Mouse (Mus musculus) neural tube, embryonic 12.5 days (tissue): ENCODE measurements around the gene Map3k6. TPM values are rescaled to one million over a fixed set of nuclear protein-coding genes. Genes with fewer than 3 reads are reported as not detected.

Experiments
- ATAC-seq: fragments of 200-750 bp; cut with Nextera tagmentation; 2 replicates; pipeline ENCODE4 v1.8.0; 2017; ENCODE audit warnings: low read depth, mild to moderate bottlenecking, moderate TSS enrichment, moderate library complexity; ENCODE audit not compliant: low FRiP score
- H3K27ac ChIP-seq: fragments of 300-500 bp; sonication (generic); 2 replicates; pipeline ENCODE4 v1.5.1; 2016
- H3K27me3 ChIP-seq: fragments of 300-500 bp; sonication (generic); replicated peaks from 2 replicates; pipeline ENCODE4 v1.6.1; 2016; ENCODE audit warnings: mild to moderate bottlenecking
- H3K36me3 ChIP-seq: fragments of 300-500 bp; sonication (generic); 2 replicates; pipeline ENCODE4 v1.6.1; 2016; ENCODE audit warnings: mild to moderate bottlenecking
- H3K4me1 ChIP-seq: fragments of 300-500 bp; sonication (generic); 2 replicates; pipeline ENCODE4 v1.6.1; 2016
- H3K4me2 ChIP-seq: fragments of 300-500 bp; sonication (generic); replicated peaks from 2 replicates; pipeline ENCODE4 v1.6.1; 2016; ENCODE audit warnings: mild to moderate bottlenecking
- H3K4me3 ChIP-seq: fragments of 300-500 bp; sonication (generic); 2 replicates; pipeline ENCODE4 v1.5.1; 2016
- H3K9ac ChIP-seq: fragments of 300-500 bp; sonication (generic); 2 replicates; pipeline ENCODE4 v1.6.1; 2016; ENCODE audit warnings: mild to moderate bottlenecking
- H3K9me3 ChIP-seq: fragments of 300-500 bp; sonication (generic); 2 replicates; pipeline ENCODE4 v1.6.1; 2016; ENCODE audit warnings: mild to moderate bottlenecking
- WGBS: fragments of 180-500 bp; shearing (Covaris S2); methylation state at CpG from one replicate; pipeline ENCODE4 v1.1.7; 2016; 5-methylcytosine and 5-hydroxymethylcytosine counted together
- polyA plus RNA-seq: library from polyadenylated mRNA; unstranded; fragments of >200 nt; fragmentation: Nextera tagmentation; extraction: Ambion mirVana; gene quantifications from 2 replicates; pipeline ENCODE4 v1.2.1, GENCODE M21; 2016

Gene Map3k6
- polyA plus RNA-seq, 1 experiment from 2014 or later = 3.2 TPM

DNA sequence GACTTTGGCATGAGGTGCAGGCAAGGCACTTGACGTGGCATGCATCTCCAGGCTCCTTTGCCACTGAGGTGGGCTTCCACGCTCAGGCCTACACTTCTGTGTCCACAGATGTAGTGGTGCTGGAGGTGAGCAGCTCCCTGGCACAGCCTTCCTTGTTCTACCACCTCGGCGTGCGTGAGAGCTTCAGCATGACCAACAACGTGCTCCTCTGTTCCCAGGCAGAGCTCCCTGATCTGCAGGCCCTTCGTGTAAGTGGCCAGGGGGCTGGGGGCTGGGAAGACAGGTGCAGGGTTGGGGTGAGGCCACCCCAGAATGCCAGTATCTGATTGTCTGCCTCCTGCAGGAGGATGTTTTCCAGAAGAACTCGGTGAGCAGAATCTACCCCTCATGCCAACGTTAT lies 2.1 kb downstream of the Map3k6 start:
- Histone ChIP-seq H3K9ac (no peak overlapping the region), H3K4me2 (no peak overlapping the region), H3K36me3 (no peaks in the 10 kb centered on the region), H3K27me3 (peaks cover 57% of the 10 kb centered on the region), H3K4me1 (peaks cover 15% of the 10 kb centered on the region), H3K4me3 (no peak overlapping the region), H3K27ac (no peak overlapping the region), H3K9me3 (no peaks in the 10 kb centered on the region)
- ATAC-seq = no peak
- WGBS = 50% methylated on average over 9 of the region's 9 CpGs

- Histone ChIP-seq H3K4me2 (no peak overlapping the region), H3K27ac (no peak overlapping the region), H3K9ac (no peak overlapping the region), H3K4me1 (peaks cover 15% of the 10 kb centered on the region), H3K9me3 (no peaks in the 10 kb centered on the region), H3K27me3 (peaks cover 64% of the 10 kb centered on the region), H3K36me3 (no peaks in the 10 kb centered on the region), H3K4me3 (no peak overlapping the region)
- no peak for ATAC-seq
- 35% methylated on average over 13 of the region's 13 CpGs for WGBS
These were observed 2.9 kb downstream of the Map3k6 start for GRCm38 (mm10) chr4:133243538-133243937.

GRCm38 (mm10) chr4:133244289-133244688 lies 3.7 kb downstream of the Map3k6 start:
- Histone ChIP-seq H3K9ac (no peak overlapping the region), H3K36me3 (no peaks in the 10 kb centered on the region), H3K4me2 (no peak overlapping the region), H3K4me1 (peaks cover 15% of the 10 kb centered on the region), H3K27ac (no peak overlapping the region), H3K27me3 (peaks cover 64% of the 10 kb centered on the region), H3K9me3 (no peaks in the 10 kb centered on the region), H3K4me3 (no peak overlapping the region)
- ATAC-seq = no peak
- 88% methylated on average over 1 of the region's 1 CpGs for WGBS

DNA sequence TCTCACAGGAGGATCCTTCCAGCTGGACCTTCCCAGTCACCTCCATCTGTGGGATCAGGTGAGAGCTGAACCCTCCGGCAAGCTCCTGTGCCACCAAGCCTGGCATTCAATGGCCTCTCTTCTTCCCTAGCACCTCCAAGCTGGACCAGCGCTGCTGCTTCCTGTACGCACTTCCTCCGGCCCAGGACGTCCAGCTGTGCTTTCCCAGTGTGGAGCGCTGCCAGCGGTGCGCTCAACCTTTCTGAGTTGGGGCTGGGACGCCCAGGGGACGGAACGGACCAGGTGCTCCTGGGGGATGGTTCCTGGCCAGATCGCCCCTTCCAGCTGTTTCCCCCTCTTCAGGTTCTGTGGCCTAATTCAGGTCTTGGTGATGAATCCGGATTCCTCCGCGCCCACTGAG lies 6.5 kb downstream of the Map3k6 start:
- Histone ChIP-seq H3K36me3 (no peaks in the 10 kb centered on the region), H3K27me3 (peaks cover 76% of the 10 kb centered on the region), H3K4me1 (peaks cover 13% of the 10 kb centered on the region), H3K9me3 (no peaks in the 10 kb centered on the region), H3K4me3 (no peak overlapping the region), H3K4me2 (no peak overlapping the region), H3K27ac (no peak overlapping the region), H3K9ac (no peak overlapping the region)
- ATAC-seq = no peak
- WGBS = 27% methylated on average over 15 of the region's 15 CpGs

DNA sequence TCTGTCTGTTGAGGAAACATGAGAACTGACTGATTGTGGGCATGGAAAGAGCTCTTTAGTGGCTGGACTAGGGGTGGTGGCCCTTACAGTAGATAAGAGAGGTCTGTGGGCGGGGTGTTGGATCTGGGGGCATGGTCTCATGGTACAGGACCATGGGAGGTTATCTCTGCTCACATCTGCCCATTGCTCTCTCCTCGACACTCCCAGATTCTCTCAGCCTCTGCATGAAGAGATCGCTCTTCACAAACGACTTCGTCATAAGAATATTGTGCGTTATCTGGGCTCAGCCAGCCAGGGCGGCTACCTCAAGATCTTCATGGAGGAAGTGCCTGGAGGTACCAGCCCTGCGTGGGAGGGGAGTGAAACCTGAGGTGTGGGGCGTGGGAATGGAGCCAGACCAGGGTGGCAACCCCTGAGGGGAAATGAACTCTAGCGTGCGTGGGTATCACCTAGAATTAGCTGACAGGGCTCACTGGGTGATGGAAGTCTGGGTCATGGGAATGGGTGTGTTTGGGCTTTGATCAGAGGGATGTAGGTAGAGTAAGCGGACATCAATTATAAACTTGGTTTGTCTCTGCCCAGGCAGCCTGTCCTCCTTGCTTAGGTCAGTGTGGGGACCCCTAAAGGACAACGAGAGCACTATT lies 7.3 kb downstream of the Map3k6 start:
- 81% methylated on average over 13 of the region's 13 CpGs for WGBS
- Histone ChIP-seq H3K4me1 (peaks cover 13% of the 10 kb centered on the region), H3K4me2 (no peak overlapping the region), H3K4me3 (no peak overlapping the region), H3K27ac (no peak overlapping the region), H3K9ac (no peak overlapping the region), H3K9me3 (no peaks in the 10 kb centered on the region), H3K36me3 (no peaks in the 10 kb centered on the region), H3K27me3 (peaks cover 76% of the 10 kb centered on the region)
- no peak for ATAC-seq

GRCm38 (mm10) chr4:133250609-133251008 lies 10.0 kb downstream of the Map3k6 start:
- peaks cover 13% of the 10 kb centered on the region for H3K4me1 ChIP-seq
- peak overlapping the region; percentile 64 for H3K4me2 ChIP-seq
- no peak overlapping the region for H3K27ac ChIP-seq
- H3K9ac ChIP-seq = peak overlapping the region; percentile 40; the same call in 1 of the 2 replicates
- H3K4me3 ChIP-seq = peak overlapping the region; percentile 29
- no peak for ATAC-seq
- 2% methylated on average over 22 of the region's 22 CpGs for WGBS
- H3K27me3 ChIP-seq = peaks cover 71% of the 10 kb centered on the region
- H3K9me3 ChIP-seq = no peaks in the 10 kb centered on the region
- no peaks in the 10 kb centered on the region for H3K36me3 ChIP-seq

- peaks cover 75% of the 10 kb centered on the region for H3K27me3 ChIP-seq
- ATAC-seq = no peak
These were observed 10.6 kb downstream of the Map3k6 start for GRCm38 (mm10) chr4:133251214-133251613.

DNA sequence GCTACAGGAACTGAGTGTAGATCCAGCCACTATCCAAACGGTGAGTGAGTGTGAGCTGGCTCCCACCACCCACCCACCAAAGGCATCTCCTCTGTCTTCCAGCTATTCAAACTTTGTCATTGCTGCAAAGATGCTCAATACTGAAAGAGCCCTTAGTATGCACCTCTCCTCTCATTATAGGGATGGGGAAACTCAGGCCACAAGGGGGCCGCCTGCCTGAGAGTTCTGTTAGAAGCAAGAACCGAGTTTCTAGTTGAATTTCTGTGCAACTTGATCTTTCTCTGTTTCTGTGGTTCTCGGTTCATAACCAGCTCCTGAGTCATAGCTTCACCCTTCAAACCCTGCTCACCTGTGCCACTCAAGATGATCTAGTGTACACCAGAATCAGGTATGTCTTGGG lies 11.5 kb downstream of the Map3k6 start:
- Histone ChIP-seq H3K4me2 (no peak overlapping the region), H3K36me3 (no peaks in the 10 kb centered on the region), H3K27ac (no peak overlapping the region), H3K4me3 (no peak overlapping the region), H3K9ac (no peak overlapping the region), H3K27me3 (peaks cover 75% of the 10 kb centered on the region), H3K4me1 (peaks cover 13% of the 10 kb centered on the region), H3K9me3 (no peaks in the 10 kb centered on the region)
- 43% methylated on average over 4 of the region's 4 CpGs for WGBS
- ATAC-seq = no peak

More at GRCm38 (mm10) chr4:133251214-133251613, 10.6 kb downstream of the Map3k6 start:
- 4% methylated on average over 31 of the region's 31 CpGs for WGBS
- Histone ChIP-seq H3K4me2 (peak overlapping the region; percentile 64), H3K27ac (no peak overlapping the region), H3K9me3 (no peaks in the 10 kb centered on the region), H3K4me1 (peaks cover 13% of the 10 kb centered on the region), H3K9ac (peak overlapping the region; percentile 44; the same call in 1 of the 2 replicates), H3K4me3 (peak overlapping the region; percentile 29), H3K36me3 (no peaks in the 10 kb centered on the region)

DNA sequence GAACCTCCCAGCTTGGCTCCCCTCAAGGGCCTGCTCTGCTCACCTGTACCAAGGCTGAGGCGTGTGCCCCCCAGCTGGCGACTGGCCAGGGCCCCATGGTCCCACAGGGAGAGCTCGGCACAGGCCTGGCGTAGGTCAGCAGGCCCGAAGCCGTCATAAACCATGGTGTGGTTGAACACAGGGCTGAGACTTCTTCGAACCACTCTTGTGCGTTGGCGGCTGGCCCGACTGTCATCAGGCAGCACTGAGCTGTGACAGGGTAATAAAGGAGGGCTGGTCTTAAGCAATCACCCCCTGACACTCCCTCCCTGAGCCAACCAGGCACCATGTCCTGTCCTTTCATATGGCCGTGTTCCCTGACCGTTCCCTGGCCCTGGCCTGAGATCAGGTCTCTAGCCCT lies 12.8 kb downstream of the Map3k6 start:
- no peak for ATAC-seq
- Histone ChIP-seq H3K27me3 (peaks cover 72% of the 10 kb centered on the region), H3K4me2 (no peak overlapping the region), H3K4me3 (no peak overlapping the region), H3K27ac (no peak overlapping the region), H3K36me3 (no peaks in the 10 kb centered on the region), H3K9me3 (no peaks in the 10 kb centered on the region), H3K9ac (no peak overlapping the region), H3K4me1 (peaks cover 13% of the 10 kb centered on the region)
- WGBS = 49% methylated on average over 12 of the region's 12 CpGs

GRCm38 (mm10) chr4:133255392-133255791 lies 14.8 kb downstream of the Map3k6 start:
- no peak for ATAC-seq
- 73% methylated on average over 6 of the region's 6 CpGs for WGBS
- Histone ChIP-seq H3K4me1 (peaks cover 12% of the 10 kb centered on the region), H3K4me2 (no peak overlapping the region), H3K4me3 (no peak overlapping the region), H3K27ac (no peak overlapping the region), H3K36me3 (no peaks in the 10 kb centered on the region), H3K9me3 (no peaks in the 10 kb centered on the region), H3K9ac (no peak overlapping the region), H3K27me3 (peaks cover 55% of the 10 kb centered on the region)

GRCm38 (mm10) chr4:133256820-133257219 lies 16.2 kb downstream of the Map3k6 start:
- no peak overlapping the region for H3K4me2 ChIP-seq
- H3K27ac ChIP-seq = no peak overlapping the region
- no peaks in the 10 kb centered on the region for H3K36me3 ChIP-seq
- 16% methylated on average over 24 of the region's 24 CpGs for WGBS
- H3K9me3 ChIP-seq = no peaks in the 10 kb centered on the region
- H3K9ac ChIP-seq = no peak overlapping the region
- no peak overlapping the region for H3K4me3 ChIP-seq
- H3K4me1 ChIP-seq = no peaks in the 10 kb centered on the region
- no peak for ATAC-seq
- peaks cover 41% of the 10 kb centered on the region for H3K27me3 ChIP-seq

DNA sequence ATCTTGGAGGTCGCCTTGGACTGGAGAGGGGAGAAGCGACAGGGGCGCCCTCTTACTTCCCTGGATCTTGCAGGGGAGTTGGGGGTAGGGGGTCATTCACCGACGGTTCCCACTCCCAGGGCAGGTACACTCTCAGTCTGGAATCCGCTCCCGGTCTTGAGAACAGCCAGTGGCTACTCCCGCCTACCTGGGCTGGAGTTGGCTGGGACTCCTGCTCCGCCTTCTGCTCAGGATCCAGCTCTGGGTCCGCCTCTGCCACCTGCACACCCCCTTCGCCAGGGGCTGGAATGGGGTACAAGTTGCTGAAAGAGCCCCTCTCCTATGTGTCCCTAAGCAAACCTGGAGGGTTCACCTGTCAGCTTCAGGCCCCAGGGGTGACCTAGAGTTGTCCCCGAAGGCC lies 16.6 kb downstream of the Map3k6 start:
- whole genome bisulfite sequencing = 29% methylated on average over 12 of the region's 12 CpGs
- Histone ChIP-seq H3K9me3 (no peaks in the 10 kb centered on the region), H3K4me1 (no peaks in the 10 kb centered on the region), H3K4me3 (no peak overlapping the region), H3K27me3 (peaks cover 37% of the 10 kb centered on the region), H3K9ac (no peak overlapping the region), H3K4me2 (no peak overlapping the region), H3K27ac (no peak overlapping the region), H3K36me3 (no peaks in the 10 kb centered on the region)
- no peak for ATAC-seq

DNA sequence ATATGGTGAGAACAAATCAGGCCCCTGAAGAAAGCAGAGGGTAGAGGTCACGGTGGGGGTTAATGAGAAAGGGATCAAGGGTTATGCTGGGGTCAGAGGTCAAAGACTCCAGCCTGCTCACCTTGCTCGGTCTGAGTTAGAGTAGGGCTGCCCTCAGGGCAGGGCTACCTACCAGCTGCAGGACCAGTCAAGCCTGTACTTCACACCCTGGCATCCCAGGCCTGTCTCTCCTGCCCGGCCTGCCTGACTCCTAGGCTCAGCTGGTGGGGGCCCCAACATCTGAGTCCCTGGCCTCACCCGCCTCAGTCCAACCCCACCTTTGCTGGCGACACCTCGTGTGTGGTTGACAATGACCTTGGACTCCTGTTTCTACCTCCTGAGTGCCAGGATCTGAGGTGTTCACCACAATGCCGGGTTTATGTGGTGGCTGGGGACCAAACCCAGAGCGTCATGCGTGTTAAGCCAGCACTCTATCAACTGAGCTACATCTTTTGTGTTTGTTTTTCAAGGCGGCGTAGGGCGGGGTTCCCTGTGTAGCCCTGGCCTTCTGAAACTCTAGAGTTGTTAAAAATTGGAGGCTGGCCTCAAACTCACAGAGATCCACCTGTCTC lies 17.3 kb downstream of the Map3k6 start:
- WGBS = 77% methylated on average over 12 of the region's 12 CpGs
- H3K4me2 ChIP-seq = no peak overlapping the region
- no peaks in the 10 kb centered on the region for H3K4me1 ChIP-seq
- no peak overlapping the region for H3K4me3 ChIP-seq
- H3K9ac ChIP-seq = no peak overlapping the region
- H3K27ac ChIP-seq = no peak overlapping the region
- peaks cover 30% of the 10 kb centered on the region for H3K27me3 ChIP-seq
- no peaks in the 10 kb centered on the region for H3K9me3 ChIP-seq
- H3K36me3 ChIP-seq = no peaks in the 10 kb centered on the region
- ATAC-seq = no peak
